Mouse (Mus musculus): ENCODE data around the gene Rbm41.

Rbm41 gene

DNA sequence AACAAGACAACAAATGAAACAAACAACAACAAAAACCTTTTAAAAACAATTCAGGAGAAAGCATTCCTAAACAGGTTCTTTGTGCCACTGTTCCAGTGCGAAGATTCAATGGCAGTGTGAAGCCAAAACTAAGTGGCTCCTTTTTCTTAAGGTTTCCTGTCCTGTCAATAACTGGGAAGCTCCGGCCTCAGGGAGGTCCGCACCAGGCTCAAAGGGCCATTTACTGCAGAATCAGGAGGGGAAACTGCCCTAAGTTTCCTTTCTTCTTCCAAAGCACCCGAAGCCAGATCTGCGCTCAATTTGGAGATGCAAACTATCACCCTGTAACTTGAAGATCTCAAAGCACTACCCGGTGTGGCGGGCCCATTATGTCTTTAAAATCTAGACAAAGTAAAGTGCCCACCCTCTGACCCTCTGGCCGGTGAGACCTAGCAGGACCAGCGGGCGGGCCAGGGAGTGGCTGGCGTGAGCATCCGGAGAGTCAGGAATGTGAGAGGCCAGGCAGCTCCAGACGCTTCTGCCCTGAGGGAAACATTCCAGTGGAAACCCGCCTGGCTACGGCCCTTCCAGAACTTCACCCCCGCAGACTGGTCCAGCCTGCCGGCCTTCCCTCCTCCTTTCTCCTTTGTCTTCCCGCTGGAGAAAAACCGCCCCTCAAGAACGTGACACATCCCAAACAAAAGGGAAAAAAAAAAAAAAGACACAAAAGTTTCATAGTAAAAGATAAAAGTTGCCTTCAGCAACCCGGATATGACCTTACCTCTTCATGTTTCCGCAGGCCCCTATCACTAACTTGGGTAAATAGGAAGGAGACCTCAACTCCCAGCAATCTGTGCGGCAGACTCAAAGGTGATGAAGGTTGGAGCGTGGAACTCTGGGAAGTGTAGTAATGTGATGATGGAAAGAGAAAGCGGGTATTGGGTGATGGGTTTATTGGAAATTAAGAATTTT lies at the start of gene Rbm41:
TSS of gene Rbm41 (minus strand) at position 856 of the 951 bp plus-strand sequence.
- DNase-seq = peak; percentile 45 to 53

DNA sequence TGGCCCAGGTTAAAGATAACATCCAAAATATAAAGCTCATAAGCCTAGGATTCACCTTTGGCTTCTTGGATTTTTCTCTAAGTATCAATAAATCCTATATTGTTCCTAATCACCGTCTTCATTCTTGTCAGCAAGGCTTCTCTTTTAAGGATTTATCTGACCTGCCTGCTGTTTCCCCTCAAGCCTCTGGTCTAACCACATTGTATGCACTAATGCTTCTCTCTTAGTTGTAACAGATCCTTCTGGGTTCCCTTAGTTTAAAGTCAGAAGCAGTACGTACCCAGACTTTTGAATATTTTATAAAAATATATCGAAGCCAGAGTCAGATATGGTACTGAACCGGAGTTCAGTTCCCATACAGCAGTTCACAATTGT lies 283 bp upstream of the Rbm41 start:
- no peak for DNase-seq

DNA sequence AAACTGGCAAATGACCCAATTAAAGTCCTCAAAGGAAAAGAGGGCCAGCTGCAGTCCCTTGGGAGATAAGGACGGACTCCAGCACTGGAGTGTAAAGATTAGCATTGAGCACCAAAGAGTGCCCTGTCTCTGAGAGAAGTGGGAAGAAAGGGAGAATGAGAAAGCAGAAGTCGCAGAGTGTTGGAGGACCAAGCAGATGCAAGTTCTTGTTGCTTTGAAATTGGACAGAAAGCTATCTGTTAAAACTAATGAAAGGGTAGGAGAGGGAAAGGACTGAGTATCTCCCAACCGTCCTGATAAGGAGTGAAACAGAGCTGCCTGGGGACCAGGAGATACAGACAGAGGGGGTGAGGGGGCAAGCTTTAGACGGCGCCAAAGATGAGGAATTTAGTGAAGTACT lies 16.3 kb downstream of the Rbm41 start:
- DNase-seq = no peak

DNA sequence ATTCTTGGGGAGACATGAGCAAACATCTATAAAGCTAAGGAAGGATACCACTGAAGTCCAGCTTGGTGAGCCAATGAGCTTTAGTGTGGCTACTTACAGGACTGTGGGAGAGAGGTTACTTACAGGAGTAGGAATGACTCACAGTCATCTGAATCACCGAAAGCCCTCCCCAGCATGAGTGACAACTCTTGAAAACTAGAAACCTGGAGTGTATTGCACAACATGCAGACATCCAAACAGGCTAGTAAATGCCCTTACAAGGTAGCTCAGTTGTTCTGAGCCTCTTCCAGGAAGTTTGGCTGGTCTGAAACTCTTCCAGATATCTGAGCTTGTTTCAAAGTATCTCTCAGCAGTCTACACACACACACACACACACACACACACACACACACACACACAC lies 64.9 kb downstream of the Rbm41 start:
- no peak for DNase-seq

DNA sequence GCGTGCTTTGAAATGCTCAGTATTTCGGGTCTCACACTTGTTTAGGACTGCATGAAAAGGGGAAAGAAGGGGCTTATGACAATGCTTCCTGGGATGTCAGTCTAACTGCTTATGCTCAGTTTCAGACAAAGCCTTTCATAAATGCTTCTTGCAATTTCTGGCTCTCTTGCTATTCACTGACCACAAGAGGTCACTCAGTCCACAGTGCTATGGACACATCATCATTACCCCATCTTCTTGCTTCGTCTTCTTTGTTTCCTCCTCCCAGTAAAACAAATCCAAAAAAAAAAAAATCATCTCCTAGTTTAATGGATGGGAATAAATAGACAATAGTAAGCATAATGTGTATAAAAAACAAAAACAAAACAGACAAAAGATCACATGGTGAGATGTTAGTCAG lies 65.9 kb downstream of the Rbm41 start:
- DNase-seq = peak in 1 of 2 experiments; percentile 19

DNA sequence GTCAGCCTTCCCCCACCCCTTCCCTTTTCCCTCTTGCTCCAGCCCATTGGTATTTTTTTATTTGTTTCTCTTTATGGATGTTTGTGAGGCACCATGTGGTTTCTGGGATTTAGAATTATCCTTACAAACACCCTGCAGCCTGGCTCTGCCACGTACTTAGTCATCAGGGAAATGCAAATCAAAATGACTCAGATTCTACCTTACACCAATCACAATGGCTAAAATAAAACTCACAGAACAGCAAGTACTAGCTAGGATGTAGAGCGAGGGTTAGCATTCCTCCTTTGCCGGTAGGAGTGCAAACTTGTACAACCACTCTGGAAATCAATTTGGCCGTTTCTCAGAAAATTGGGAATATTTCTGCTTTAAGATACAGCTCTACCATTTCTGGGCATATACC lies 77.8 kb downstream of the Rbm41 start:
- no peak for DNase-seq

DNA sequence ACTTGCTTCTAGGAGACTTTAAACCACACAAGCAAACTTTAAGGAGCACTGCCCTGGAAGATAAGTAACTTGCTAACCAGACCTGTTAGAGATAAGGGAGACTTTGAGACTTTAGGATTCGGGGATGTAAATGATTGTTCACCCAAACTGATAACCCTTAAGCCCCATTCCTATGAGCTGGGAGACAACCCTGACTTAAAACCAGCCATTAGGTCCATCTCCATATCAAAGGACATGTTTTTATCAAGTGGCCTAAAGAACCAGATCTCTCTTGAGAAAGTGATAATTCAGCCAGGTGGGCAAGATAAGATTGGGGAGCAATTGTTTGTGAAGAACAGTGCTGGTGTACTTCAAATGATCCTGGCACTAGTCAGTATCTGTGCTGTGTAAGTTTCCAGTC lies 107.0 kb downstream of the Rbm41 start:
- no peak for DNase-seq

DNA sequence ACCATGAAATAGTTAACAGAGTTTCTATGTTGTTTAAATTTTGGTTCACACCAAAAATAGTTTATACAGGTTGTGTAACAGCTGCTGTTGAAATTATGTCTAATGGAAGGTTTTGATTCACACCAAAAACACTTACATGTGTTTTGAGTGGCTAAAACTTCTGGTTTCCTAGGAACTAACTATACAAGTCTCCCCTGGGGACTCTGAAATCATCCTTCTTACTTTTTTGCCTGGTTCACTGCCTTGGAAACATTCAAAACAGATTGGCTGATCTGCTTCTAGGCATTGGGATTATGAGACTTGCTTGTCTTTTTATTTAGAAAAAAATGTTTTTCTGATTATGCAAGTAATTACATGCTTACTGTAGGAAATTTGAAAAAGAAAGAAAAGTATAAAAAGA lies 115.2 kb downstream of the Rbm41 start:
- DNase-seq = no peak

DNA sequence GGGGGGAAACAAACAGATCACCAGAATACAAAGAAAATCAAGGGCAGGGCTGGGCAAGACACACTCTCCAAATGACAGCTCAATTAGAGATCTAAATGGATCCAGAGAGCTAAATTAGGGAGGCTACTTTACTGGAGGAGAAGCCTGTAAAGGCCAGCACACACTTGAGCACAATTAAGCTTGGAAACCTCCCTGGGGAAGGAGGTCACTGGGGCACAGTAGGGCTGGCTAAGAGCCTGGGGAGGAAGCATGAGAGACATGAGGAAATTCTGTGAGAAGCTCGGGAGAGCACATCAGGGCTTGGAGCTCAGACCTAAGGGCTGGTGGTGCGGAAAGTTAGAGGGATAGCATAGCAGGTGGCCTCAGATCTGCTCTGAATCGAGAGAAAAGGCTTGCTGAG lies 120.5 kb downstream of the Rbm41 start:
- no peak for DNase-seq

DNA sequence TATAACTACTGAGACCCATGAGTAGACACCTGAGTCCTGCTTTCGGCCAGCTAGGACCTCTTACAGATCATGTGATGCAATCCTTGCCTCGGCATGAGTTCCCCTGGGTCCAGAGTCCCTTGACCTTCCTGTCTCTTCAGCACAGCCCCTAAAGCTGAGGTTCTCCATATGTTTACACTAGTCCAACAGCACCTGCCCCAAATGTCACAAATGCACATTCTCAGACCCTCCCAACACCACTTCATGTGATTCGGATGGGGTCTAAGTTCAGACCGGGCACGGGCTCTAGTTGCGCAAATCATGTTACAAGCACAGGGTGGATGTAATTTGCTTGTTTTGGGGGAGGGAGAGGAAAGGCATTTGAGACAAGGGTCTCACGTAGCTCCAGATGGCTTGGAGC lies 121.3 kb downstream of the Rbm41 start:
- no peak for DNase-seq

DNA sequence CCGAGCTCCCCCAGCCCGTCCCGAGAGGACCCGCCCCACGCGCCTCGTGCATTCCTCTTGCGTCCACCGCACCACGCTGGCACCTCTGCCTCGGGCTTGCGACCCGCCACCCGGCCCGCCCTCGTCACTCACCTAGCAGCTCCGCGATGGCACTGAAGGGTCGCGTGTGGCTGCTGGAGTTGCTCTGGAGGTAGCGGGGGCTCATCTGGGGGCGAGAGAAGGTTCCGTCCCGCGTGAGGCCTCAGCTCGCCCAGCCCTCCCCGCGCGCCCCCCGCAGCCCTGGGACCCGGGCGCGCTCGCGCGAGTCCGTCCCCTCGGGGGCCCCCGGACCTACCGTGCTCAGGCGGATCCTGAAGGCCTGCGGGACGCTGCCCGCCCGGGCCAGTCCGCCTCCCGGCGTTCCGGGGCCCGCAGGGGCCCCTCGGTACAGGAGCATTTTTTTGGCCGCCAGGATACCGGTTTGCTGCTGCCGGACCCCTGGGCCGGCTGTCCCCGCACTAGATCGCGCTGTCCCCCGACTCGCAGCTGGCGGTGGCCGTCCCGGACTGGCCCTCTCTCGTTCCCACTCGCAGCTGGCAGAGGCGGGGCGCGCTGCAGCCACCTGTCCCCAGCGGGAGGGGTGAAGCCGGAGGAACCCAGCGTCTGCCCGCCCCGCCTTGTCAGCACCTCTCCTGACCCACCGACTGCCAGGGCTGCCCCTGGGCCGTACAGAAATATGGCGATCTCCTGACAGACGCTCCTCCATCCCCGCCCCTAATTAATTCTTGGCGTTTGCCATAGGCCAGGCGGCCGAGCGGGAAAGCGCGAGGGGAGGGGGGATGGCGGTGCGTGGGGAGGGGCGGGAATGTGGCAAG lies 127.2 kb downstream of the Rbm41 start, which contains the start of gene Morc4:
TSS of gene Morc4 (minus strand) at position 740 of the 854 bp plus-strand sequence.
- peak; percentile 71 to 72 for DNase-seq

DNA sequence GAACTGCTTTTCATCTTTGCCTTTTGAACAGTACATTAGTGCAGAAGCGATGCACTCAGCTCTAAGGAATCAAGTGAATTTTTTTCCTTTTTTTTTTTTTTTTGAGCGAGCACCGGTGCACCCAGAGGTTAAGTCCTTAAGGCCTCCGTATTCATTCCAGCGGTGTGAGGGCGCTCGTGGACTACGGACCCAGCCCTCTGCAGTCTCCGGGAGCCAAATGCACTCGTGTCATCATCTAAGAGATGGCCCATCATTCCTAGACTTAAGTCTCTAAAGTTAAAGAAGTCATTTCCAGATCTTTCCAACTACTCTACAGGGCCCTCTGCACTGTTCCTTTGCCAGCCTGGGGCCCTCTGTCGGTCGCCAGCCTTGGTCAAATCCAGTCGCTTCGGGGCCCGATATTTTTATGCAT lies 128.1 kb downstream of the Rbm41 start:
- DNase-seq = peak; percentile 16 to 18

DNA sequence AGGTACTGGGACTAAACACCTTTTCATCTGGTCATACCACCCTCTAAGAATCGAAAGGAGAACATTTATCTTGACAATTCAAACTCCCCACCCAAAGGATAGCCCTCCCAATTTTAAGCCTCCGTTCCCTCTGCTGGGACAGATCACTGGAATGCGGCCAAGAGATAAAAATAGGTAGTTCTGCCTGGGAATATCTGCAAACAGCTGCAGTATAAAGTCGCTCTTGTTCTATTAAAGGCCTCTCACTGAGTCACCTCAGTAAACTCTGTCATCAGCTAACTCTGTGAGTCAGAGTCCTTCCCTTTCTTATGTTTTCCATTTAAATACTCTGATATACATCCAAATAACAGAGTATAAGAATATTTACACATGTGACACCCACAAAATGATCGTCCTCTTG lies 139.0 kb downstream of the Rbm41 start:
- no peak for DNase-seq

DNA sequence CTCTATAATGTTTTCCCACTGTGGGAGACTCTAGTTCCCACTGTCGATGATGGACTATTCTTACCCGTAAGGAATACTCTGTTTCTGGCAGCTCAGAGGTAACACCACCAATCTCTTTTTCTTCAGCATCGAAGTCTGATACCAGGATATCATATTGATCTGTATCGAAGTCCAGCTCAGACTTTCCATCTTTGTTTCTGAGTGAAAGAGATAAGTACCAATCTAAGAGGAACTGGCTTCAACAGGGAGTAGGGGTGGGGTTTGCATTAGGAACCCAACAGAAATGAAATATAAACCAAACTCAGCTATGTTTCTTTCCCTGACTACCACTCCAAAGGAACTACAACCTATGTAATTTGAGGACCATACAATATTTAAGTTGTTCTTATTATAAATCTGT lies 143.6 kb downstream of the Rbm41 start:
- no peak for DNase-seq

DNA sequence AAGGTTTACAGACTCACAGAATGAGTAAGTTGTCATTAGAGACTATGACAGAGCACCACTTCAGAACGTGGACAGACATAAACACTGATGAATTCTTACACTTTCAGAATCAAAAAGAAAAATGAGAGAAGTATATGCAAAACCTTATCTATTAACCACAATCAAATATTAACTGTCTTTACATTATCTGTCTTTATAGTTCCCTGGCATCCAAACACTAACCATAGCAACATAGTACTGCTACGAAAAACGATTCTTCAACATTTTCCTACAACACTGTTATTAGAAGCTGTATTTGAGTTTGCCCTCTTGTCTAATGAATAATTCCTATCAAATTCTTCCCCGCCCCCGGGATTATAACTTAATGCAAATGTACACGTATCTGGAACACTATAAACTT lies 157.3 kb downstream of the Rbm41 start:
- no peak for DNase-seq
